Mouse (Mus musculus): ENCODE results near the gene Lamb3.
A peak's percentile ranks its signal among the peaks of the same experiment; 100 is the strongest.

- TF ChIP-seq CTCF (IDR thresholded peaks at IDR 0.05; ENCODE audit: insufficient read depth, low read length) (peak; percentile 52), POLR2A (IDR thresholded peaks at IDR 0.05; ENCODE audit: borderline replicate concordance, extremely low read depth, low read depth, low read length) (peak; percentile 98)
Observed at GRCm38 (mm10) chr1:193272916-193273601, 65.6 kb downstream of the Lamb3 start, which contains the start of gene G0s2.

All from lung, adult 2 months (tissue).